ENCODE assay signal across 8 mouse cellular contexts in the genomic region with DNA sequence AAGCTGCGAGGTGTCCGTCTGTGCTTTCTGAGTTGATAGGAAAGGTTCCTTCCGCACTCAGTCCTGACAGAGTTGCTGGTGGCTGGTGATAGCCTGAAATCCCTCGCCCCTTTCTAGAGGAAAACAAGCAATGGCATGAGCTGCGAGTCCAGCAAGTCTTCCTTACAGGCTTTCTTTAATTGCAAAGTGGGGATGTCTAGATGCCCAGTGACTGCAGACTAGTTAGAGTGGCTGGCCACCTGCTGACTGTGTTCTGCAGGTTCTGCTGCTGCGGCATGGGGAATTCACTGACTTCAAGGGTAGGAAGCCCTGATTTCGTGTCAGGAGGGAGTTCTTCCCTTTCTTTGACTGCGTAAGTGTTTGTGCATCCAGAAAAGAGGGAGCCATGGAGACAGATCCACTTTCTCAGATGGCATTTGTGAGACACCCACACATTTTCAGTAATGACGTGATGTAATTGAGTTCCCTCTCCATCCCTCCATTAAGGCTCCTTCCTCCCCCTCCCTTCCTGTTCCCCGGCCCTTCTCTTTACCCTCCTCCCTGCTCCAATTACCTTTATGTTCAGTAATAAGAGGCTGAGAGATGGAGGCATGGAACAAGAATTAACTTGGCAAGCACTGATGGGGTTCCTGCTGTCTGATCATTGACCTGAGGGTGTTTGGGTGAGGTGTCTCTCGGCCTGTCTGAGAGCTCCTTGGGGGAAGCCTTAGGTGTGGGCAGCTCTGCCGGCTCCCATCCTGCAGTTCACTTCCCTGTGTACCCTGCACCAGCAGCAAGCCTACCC. TPM values are rescaled to one million over a fixed set of nuclear protein-coding genes. Genes with fewer than 3 reads are reported as not detected.
A peak's percentile ranks its signal among the peaks of the same experiment; 100 is the strongest.
DNase-seq lines count a peak whose midpoint lies in the region; ATAC-seq lines count a peak whose summit lies in the region.

No protein-coding gene starts in this region.

- no peak overlapping the region for H3K4me2 ChIP-seq in embryonic facial prominence, embryonic 13.5 days
- no peak overlapping the region for H3K4me2 ChIP-seq in hindbrain, embryonic 14.5 days (replicated peaks)

- H3K27me3 ChIP-seq in embryonic facial prominence, embryonic 13.5 days = no peaks in the 10 kb centered on the region
- H3K27me3 ChIP-seq in hindbrain, embryonic 14.5 days (ENCODE audit: control insufficient read depth, insufficient read depth, low read length) = no peaks in the 10 kb centered on the region
- no peaks in the 10 kb centered on the region for H3K27me3 ChIP-seq in midbrain, embryonic 10.5 days (ENCODE audit: low read depth, poor library complexity, severe bottlenecking)

- DNase-seq in heart, adult 18-20 months = peak; percentile 35 to 48
- no peak for DNase-seq in heart, adult 8-10 months (ENCODE audit: low spot score)
- no peak for DNase-seq in hindbrain, embryonic 14.5 days (ENCODE audit: low spot score)
- no peak for DNase-seq in midbrain, embryonic 10.5 days (ENCODE audit: low spot score)
- no peak for DNase-seq in thymus, postnatal 14 days
- no peak for DNase-seq in embryo, embryonic 9.5 days (ENCODE audit: extremely low spot score)
- no peak for DNase-seq in spleen, adult 12 weeks (ENCODE audit: low spot score)

- peak overlapping the region; percentile 54 for H3K9ac ChIP-seq in embryonic facial prominence, embryonic 13.5 days
- H3K9ac ChIP-seq in hindbrain, embryonic 14.5 days = no peak overlapping the region

- H3K27ac ChIP-seq in embryonic facial prominence, embryonic 13.5 days = no peak overlapping the region
- H3K27ac ChIP-seq in hindbrain, embryonic 14.5 days = peak overlapping the region; percentile 59; the same call in 1 of the 2 replicates
- peak overlapping the region; percentile 76 for H3K27ac ChIP-seq in midbrain, embryonic 10.5 days (replicated peaks)

- no peaks in the 10 kb centered on the region for H3K4me1 ChIP-seq in embryonic facial prominence, embryonic 13.5 days
- H3K4me1 ChIP-seq in hindbrain, embryonic 14.5 days (replicated peaks; ENCODE audit: control insufficient read depth, insufficient read depth, low read length) = 0 out of 2 replicates have a peak, but pooled peaks cover 2% of the 10 kb centered on the region
- H3K4me1 ChIP-seq in midbrain, embryonic 10.5 days = peaks cover 26% of the 10 kb centered on the region

- no peak overlapping the region for H3K4me3 ChIP-seq in embryonic facial prominence, embryonic 13.5 days
- no peak overlapping the region for H3K4me3 ChIP-seq in hindbrain, embryonic 14.5 days (replicated peaks; ENCODE audit: low read length)
- H3K4me3 ChIP-seq in midbrain, embryonic 10.5 days = no peak overlapping the region

- ATAC-seq in embryonic facial prominence, embryonic 13.5 days (ENCODE audit: insufficient number of reproducible peaks, insufficient read depth, low FRiP score, low TSS enrichment, low read depth) = no peak
- no peak for ATAC-seq in hindbrain, embryonic 14.5 days (ENCODE audit: low FRiP score)

- no peaks in the 10 kb centered on the region for H3K9me3 ChIP-seq in embryonic facial prominence, embryonic 13.5 days
- no peaks in the 10 kb centered on the region for H3K9me3 ChIP-seq in hindbrain, embryonic 14.5 days (ENCODE audit: control insufficient read depth, low read length)
- no peaks in the 10 kb centered on the region for H3K9me3 ChIP-seq in midbrain, embryonic 10.5 days (replicated peaks)

- 60% methylated on average over 12 of the region's 12 CpGs for WGBS in embryonic facial prominence, embryonic 13.5 days
- 72% methylated on average over 12 of the region's 12 CpGs for WGBS in hindbrain, embryonic 14.5 days
- WGBS in midbrain, embryonic 10.5 days = 69% methylated on average over 12 of the region's 12 CpGs

- peaks cover 55% of the 10 kb centered on the region for H3K36me3 ChIP-seq in embryonic facial prominence, embryonic 13.5 days
- peaks cover 59% of the 10 kb centered on the region for H3K36me3 ChIP-seq in hindbrain, embryonic 14.5 days (replicated peaks; ENCODE audit: control insufficient read depth, insufficient read depth)
- H3K36me3 ChIP-seq in midbrain, embryonic 10.5 days = peaks cover 58% of the 10 kb centered on the region

RNA-seq across cellular contexts. Expression of gene Apopt1, which starts 12.5 kb away (rescaled TPM):
- total RNA-seq in heart, adult 18-20 months (2021) = 10 to 100 TPM; 33.9 to 36.8 TPM
- total RNA-seq in heart, adult 8-10 months (2022) = 10 to 100 TPM; 33.7 to 37.7 (median 35.0) TPM
- polyA plus RNA-seq in embryonic facial prominence, embryonic 13.5 days (2015; fragmentation: Nextera tagmentation; extraction: Ambion mirVana) = 57.1 and 66.0 TPM in 2 replicates
- polyA plus RNA-seq in hindbrain, embryonic 14.5 days (2014; fragmentation: Nextera tagmentation; extraction: Ambion mirVana) = 48.2 and 61.4 TPM in 2 replicates
- polyA plus RNA-seq in midbrain, embryonic 10.5 days (2016; fragmentation: Nextera tagmentation; extraction: Ambion mirVana) = 59.8 and 59.9 TPM in 2 replicates

RNA-seq across cellular contexts. Expression of gene Bag5, which starts 12.5 kb away (rescaled TPM):
- 10 to 100 TPM; 19.7 to 26.3 TPM for total RNA-seq in heart, adult 18-20 months (2021)
- 10 to 100 TPM; 18.9 to 20.1 (median 19.6) TPM for total RNA-seq in heart, adult 8-10 months (2022)
- polyA plus RNA-seq in embryonic facial prominence, embryonic 13.5 days (2015; fragmentation: Nextera tagmentation; extraction: Ambion mirVana) = 64.5 and 67.3 TPM in 2 replicates
- 65.5 and 71.6 TPM in 2 replicates for polyA plus RNA-seq in hindbrain, embryonic 14.5 days (2014; fragmentation: Nextera tagmentation; extraction: Ambion mirVana)
- polyA plus RNA-seq in midbrain, embryonic 10.5 days (2016; fragmentation: Nextera tagmentation; extraction: Ambion mirVana) = 57.2 and 62.0 TPM in 2 replicates

RNA-seq across cellular contexts. Expression of gene Klc1, which starts 33.1 kb away (rescaled TPM):
- total RNA-seq in heart, adult 18-20 months (2021) = 10 to 100 TPM; 77.1 to 83.0 TPM
- 10 to 100 TPM; 73.6 to 90.4 (median 83.5) TPM for total RNA-seq in heart, adult 8-10 months (2022)
- 113 and 122 TPM in 2 replicates for polyA plus RNA-seq in embryonic facial prominence, embryonic 13.5 days (2015; fragmentation: Nextera tagmentation; extraction: Ambion mirVana)
- polyA plus RNA-seq in hindbrain, embryonic 14.5 days (2014; fragmentation: Nextera tagmentation; extraction: Ambion mirVana) = 586 and 635 TPM in 2 replicates
- 189 and 265 TPM in 2 replicates for polyA plus RNA-seq in midbrain, embryonic 10.5 days (2016; fragmentation: Nextera tagmentation; extraction: Ambion mirVana)

RNA-seq across cellular contexts. Expression of gene Trmt61a, which starts 47.6 kb away (rescaled TPM):
- 1 to 10 TPM; 5.8 to 6.5 TPM for total RNA-seq in heart, adult 18-20 months (2021)
- 1 to 10 TPM; 4.0 to 5.9 (median 4.9) TPM for total RNA-seq in heart, adult 8-10 months (2022)
- polyA plus RNA-seq in embryonic facial prominence, embryonic 13.5 days (2015; fragmentation: Nextera tagmentation; extraction: Ambion mirVana) = 12.5 and 13.7 TPM in 2 replicates
- 6.1 and 7.2 TPM in 2 replicates for polyA plus RNA-seq in hindbrain, embryonic 14.5 days (2014; fragmentation: Nextera tagmentation; extraction: Ambion mirVana)
- polyA plus RNA-seq in midbrain, embryonic 10.5 days (2016; fragmentation: Nextera tagmentation; extraction: Ambion mirVana) = 18.4 and 18.7 TPM in 2 replicates

RNA-seq across cellular contexts. Expression of gene Ckb, which starts 53.4 kb away (rescaled TPM):
- total RNA-seq in heart, adult 18-20 months (2021) = 10 to 100 TPM; 67.8 to 74.5 TPM
- 10 to 100 TPM; 57.4 to 70.8 (median 63.8) TPM for total RNA-seq in heart, adult 8-10 months (2022)
- 118 and 135 TPM in 2 replicates for polyA plus RNA-seq in embryonic facial prominence, embryonic 13.5 days (2015; fragmentation: Nextera tagmentation; extraction: Ambion mirVana)
- polyA plus RNA-seq in hindbrain, embryonic 14.5 days (2014; fragmentation: Nextera tagmentation; extraction: Ambion mirVana) = 1,434 and 1,576 TPM in 2 replicates
- 2,837 and 3,349 TPM in 2 replicates for polyA plus RNA-seq in midbrain, embryonic 10.5 days (2016; fragmentation: Nextera tagmentation; extraction: Ambion mirVana)

Comparison
In these comparisons a context has a peak if more than half of its experiments do, and no peak if none do; other contexts are left out.
1. DNase-seq: peak in heart, adult 18-20 months (2 of 2); none in heart, adult 8-10 months (single experiment), hindbrain, embryonic 14.5 days (single experiment), midbrain, embryonic 10.5 days (single experiment), thymus, postnatal 14 days (single experiment), embryo, embryonic 9.5 days (single experiment) and spleen, adult 12 weeks (single experiment).